Mouse (Mus musculus) heart, postnatal 0 days (tissue): Measurements from ENCODE around the gene Nckap5. TPM values are rescaled to one million over a fixed set of nuclear protein-coding genes. Genes with fewer than 3 reads are reported as not detected.

Source experiments
- ATAC-seq: fragments of 200-750 bp; cut with Nextera tagmentation; 2 replicates; pipeline ENCODE4 v1.8.0; 2017; ENCODE audit warnings: low read depth, moderate number of reproducible peaks, moderate library complexity; ENCODE audit not compliant: insufficient read depth
- DNase-seq: peaks from one replicate; pipeline ENCODE4 v3.0.0-alpha.2; 2016; ENCODE audit warnings: low spot score
- H3K27ac ChIP-seq: fragments of 300-500 bp; sonication (generic); 2 replicates; pipeline ENCODE4 v1.5.1; 2014; ENCODE audit warnings: low read depth, mild to moderate bottlenecking
- H3K27me3 ChIP-seq: fragments of 300-500 bp; sonication (generic); 2 replicates; pipeline ENCODE4 v1.6.1; 2014; ENCODE audit warnings: low read length, mixed read lengths; ENCODE audit not compliant: control insufficient read depth, insufficient read depth
- H3K36me3 ChIP-seq: fragments of 300-500 bp; sonication (generic); replicated peaks from 2 replicates; pipeline ENCODE4 v1.6.1; 2014; ENCODE audit warnings: low read length, mixed read lengths; ENCODE audit not compliant: control insufficient read depth, insufficient read depth
- H3K4me1 ChIP-seq: fragments of 300-500 bp; sonication (generic); 2 replicates; pipeline ENCODE4 v1.6.1; 2014; ENCODE audit warnings: antibody characterized with exemption; ENCODE audit not compliant: control insufficient read depth, insufficient read depth
- H3K4me2 ChIP-seq: fragments of 300-500 bp; sonication (generic); 2 replicates; pipeline ENCODE4 v1.6.1; 2014; ENCODE audit warnings: low read depth, mild to moderate bottlenecking, low read length, moderate library complexity
- H3K4me3 ChIP-seq: fragments of 300-500 bp; sonication (generic); 2 replicates; pipeline ENCODE4 v1.5.1; 2014; ENCODE audit warnings: low read depth, low read length
- H3K9ac ChIP-seq: fragments of 300-500 bp; sonication (generic); replicated peaks from 2 replicates; pipeline ENCODE4 v1.6.1; 2014; ENCODE audit warnings: low read depth, low read length, mixed read lengths
- H3K9me3 ChIP-seq: fragments of 300-500 bp; sonication (generic); replicated peaks from 2 replicates; pipeline ENCODE4 v1.6.1; 2016; ENCODE audit warnings: low read length; ENCODE audit not compliant: control insufficient read depth
- CTCF ChIP-seq: IDR thresholded peaks from 2 replicates; pipeline ENCODE4 v1.5.1; 2016; ENCODE audit warnings: antibody characterized with exemption, control low read depth, low read depth
- EP300 ChIP-seq: IDR thresholded peaks from 2 replicates; pipeline ENCODE4 v1.6.1; 2016; ENCODE audit warnings: antibody characterized with exemption, low read depth
- WGBS: fragments of 180-500 bp; shearing (Covaris S2); extraction: QIAGEN DNeasy Blood & Tissue Kit; methylation state at CpG from one replicate; pipeline ENCODE4 v1.1.7; 2014; 5-methylcytosine and 5-hydroxymethylcytosine counted together
- polyA plus RNA-seq: library from polyadenylated mRNA; unstranded; fragments of >200 nt; fragmentation: Nextera tagmentation; extraction: Ambion mirVana; gene quantifications from 2 replicates; pipeline ENCODE4 v1.2.1, GENCODE M21; 2015
- total RNA-seq: library from RNA; depleted of rRNA; stranded (reverse); fragments of >200 nt; gene quantifications from 2 replicates; pipeline ENCODE4 v1.2.3, GENCODE M21; 2014; ENCODE audit warnings: low replicate concordance

The Nckap5 gene
- total and polyA plus RNA-seq, 2 experiments from 2014 or later = 4.6 to 14.5 TPM

DNA sequence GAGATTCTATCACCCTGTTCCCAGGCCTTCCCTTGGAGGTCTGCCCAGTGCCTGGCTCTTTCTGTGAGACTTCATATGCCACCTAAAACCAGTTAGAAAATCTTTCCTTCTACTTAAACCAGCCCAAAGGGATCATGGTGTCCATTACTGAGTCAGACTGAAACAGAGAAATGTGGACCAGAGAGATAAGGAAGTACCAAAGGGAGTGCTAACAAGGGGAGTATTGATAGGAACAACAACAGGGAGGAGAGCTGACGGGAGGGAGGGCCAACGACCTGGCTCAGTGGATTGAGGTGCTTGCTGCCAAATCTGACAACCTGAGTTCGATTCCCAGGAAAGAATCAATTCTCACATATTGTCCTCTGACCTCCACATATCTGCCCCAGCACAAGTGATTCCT is 5.8 kb downstream of the Nckap5 start:
- ATAC-seq = peak; percentile 6; the same call in 1 of the 2 replicates
- Histone ChIP-seq H3K4me3 (no peak overlapping the region), H3K27ac (0 out of 2 replicates have a peak overlapping the region, but pooled peaks have one; percentile 34), H3K4me2 (no peak overlapping the region), H3K9me3 (no peaks in the 10 kb centered on the region), H3K9ac (no peak overlapping the region), H3K36me3 (no peaks in the 10 kb centered on the region), H3K27me3 (no peaks in the 10 kb centered on the region), H3K4me1 (peaks cover 12% of the 10 kb centered on the region; the same call in 1 of the 2 replicates)
- DNase-seq = no peak
- 30% methylated on average over 3 of the region's 3 CpGs for WGBS
- TF ChIP-seq CTCF (no peak), EP300 (no peak)

DNA sequence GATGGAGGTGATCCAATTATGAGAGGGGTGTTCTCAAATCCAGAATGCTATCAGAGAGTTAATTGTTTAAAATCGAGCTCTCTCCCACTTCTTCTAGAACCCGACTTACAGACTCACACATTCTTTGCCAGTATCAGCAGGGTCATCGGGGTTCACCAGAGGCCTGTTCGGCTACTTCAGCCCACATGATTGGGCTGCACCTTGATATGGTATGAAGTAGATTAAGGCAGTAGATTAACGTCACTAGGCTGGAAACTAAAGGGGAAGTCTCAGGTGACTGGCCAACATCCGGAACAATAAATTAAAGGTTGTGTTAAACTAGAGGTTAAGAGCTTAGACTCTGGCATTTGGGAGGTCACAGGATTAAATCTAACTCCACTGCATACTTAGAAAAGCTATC is 8.4 kb downstream of the Nckap5 start:
- peaks cover 11% of the 10 kb centered on the region for H3K4me1 ChIP-seq
- 77% methylated on average over 6 of the region's 6 CpGs for WGBS
- H3K9ac ChIP-seq = no peak overlapping the region
- H3K27me3 ChIP-seq = no peaks in the 10 kb centered on the region
- H3K36me3 ChIP-seq = no peaks in the 10 kb centered on the region
- no peak for TF ChIP-seq CTCF
- H3K4me2 ChIP-seq = no peak overlapping the region
- H3K27ac ChIP-seq = no peak overlapping the region
- H3K4me3 ChIP-seq = no peak overlapping the region
- H3K9me3 ChIP-seq = no peaks in the 10 kb centered on the region
- DNase-seq (no peak), ATAC-seq (no peak)

DNA sequence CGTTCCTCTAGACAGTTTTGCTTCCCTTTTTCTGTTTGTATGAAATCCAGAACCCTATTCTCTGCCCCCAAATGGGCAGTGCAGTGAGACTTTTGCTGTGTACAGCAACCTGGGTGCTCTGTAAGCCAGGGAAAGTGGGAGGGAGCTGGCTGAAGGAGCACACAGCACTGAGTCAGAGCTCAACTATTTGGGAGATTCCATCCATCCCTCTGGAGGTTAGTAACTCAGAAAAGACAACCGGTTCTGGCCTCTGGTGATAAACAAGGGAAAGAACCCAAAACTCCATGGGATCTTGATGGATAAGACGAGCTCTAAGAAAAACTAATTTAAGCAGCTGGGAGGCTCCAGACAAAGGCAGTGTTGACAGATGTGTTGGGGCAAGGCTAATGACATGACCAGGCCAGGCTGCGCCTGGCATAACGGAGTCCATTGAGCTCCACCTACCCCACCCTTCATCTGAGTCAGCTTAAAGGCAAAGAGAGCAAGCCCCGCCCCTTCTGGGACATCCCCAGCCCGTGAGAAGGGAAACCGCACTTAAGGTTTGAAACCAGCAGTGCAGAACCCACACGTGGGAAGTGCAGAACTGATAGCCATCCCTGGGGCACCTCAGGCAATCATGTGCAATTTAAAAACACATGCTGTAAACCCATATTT is 13.1 kb downstream of the Nckap5 start:
- H3K27ac ChIP-seq = peak overlapping the region; percentile 50
- DNase-seq (peak; percentile 59), ATAC-seq (peak; percentile 84)
- peak overlapping the region; percentile 17 for H3K4me2 ChIP-seq
- H3K27me3 ChIP-seq = no peaks in the 10 kb centered on the region
- 16% methylated on average over 9 of the region's 9 CpGs for WGBS
- peaks cover 9% of the 10 kb centered on the region; the same call in 1 of the 2 replicates for H3K9me3 ChIP-seq
- peaks cover 6% of the 10 kb centered on the region; the same call in 1 of the 2 replicates for H3K4me1 ChIP-seq
- TF ChIP-seq EP300 (no peak), CTCF (no peak)
- no peak overlapping the region for H3K4me3 ChIP-seq
- H3K36me3 ChIP-seq = peaks cover 8% of the 10 kb centered on the region; the same call in 1 of the 2 replicates
- H3K9ac ChIP-seq = no peak overlapping the region

- H3K36me3 ChIP-seq = no peaks in the 10 kb centered on the region
- H3K4me1 ChIP-seq = peaks cover 25% of the 10 kb centered on the region
- no peak overlapping the region for H3K9ac ChIP-seq
- H3K4me2 ChIP-seq = no peak overlapping the region
- no peak for TF ChIP-seq CTCF
- H3K9me3 ChIP-seq = no peaks in the 10 kb centered on the region
- DNase-seq (no peak), ATAC-seq (no peak)
- H3K27me3 ChIP-seq = no peaks in the 10 kb centered on the region
- peak overlapping the region; percentile 41 for H3K27ac ChIP-seq
- H3K4me3 ChIP-seq = no peak overlapping the region
- 54% methylated on average over 3 of the region's 3 CpGs for WGBS
These were observed 23.5 kb downstream of the Nckap5 start for GRCm38 (mm10) chr1:126806994-126807611.

- no peaks in the 10 kb centered on the region for H3K9me3 ChIP-seq
- no peaks in the 10 kb centered on the region for H3K27me3 ChIP-seq
- no peak overlapping the region for H3K4me3 ChIP-seq
- H3K4me2 ChIP-seq = no peak overlapping the region
- H3K4me1 ChIP-seq = peaks cover 25% of the 10 kb centered on the region
- WGBS = 30% methylated on average over 7 of the region's 7 CpGs
- no peak for TF ChIP-seq EP300
- TF ChIP-seq CTCF = no peak
- H3K9ac ChIP-seq = no peak overlapping the region
- no peaks in the 10 kb centered on the region for H3K36me3 ChIP-seq
- H3K27ac ChIP-seq = peak overlapping the region; percentile 41
- ATAC-seq (no peak), DNase-seq (peak; percentile 52)
These were observed 24.1 kb downstream of the Nckap5 start for GRCm38 (mm10) chr1:126806548-126806947.
